Mouse (Mus musculus): Measurements from ENCODE around the gene Usp54. TPM values are rescaled to one million over a fixed set of nuclear protein-coding genes. Genes with fewer than 3 reads are reported as not detected.

The Usp54 gene
- 3.7 and 3.9 TPM in 2 replicates for total RNA-seq (2014; fragmentation: Nextera tagmentation)
- total RNA-seq (2017): 2.7 and 3.3 TPM in 2 replicates
- 0.58 and 0.72 TPM in 2 replicates for polyA plus RNA-seq (2012)

- no peak for TF ChIP-seq CTCF (IDR thresholded peaks at IDR 0.05; ENCODE audit: low read depth, low read length)
- no peak for TF ChIP-seq POLR2AphosphoS5 (IDR thresholded peaks at IDR 0.05; ENCODE audit: insufficient replicate concordance, low read depth, low read length)
- TF ChIP-seq TAL1 (conservative IDR thresholded peaks at IDR 0.05; ENCODE audit: low read depth, low read length): no peak
- TF ChIP-seq GATA1 (IDR thresholded peaks at IDR 0.05; ENCODE audit: borderline replicate concordance, low read length): no peak
- no peak for TF ChIP-seq GATA2 (IDR thresholded peaks at IDR 0.05; ENCODE audit: borderline replicate concordance, low read depth, low read length)
- peak; percentile 94 for ATAC-seq (ENCODE audit: extremely low read depth, insufficient number of reproducible peaks, low FRiP score, poor library complexity, severe bottlenecking)
Measured at GRCm38 (mm10) chr14:20640644-20641437, at the start of gene Usp54. Usp54 (minus strand) TSS chr14:20641063.

GRCm38 (mm10) chr14:20689009-20689408 is 48.1 kb upstream of the Usp54 start:
- no peak for ATAC-seq (ENCODE audit: extremely low read depth, insufficient number of reproducible peaks, low FRiP score, poor library complexity, severe bottlenecking)

More at GRCm38 (mm10) chr14:20640644-20641437, at the start of gene Usp54:
- peaks cover 19% of the 10 kb centered on the region for H3K4me1 ChIP-seq (ENCODE audit: insufficient read depth, low read depth, low read length)
- H3K9me3 ChIP-seq (replicated peaks): no peaks in the 10 kb centered on the region
- peaks cover 10% of the 10 kb centered on the region for H3K36me3 ChIP-seq (replicated peaks)
- H3K27me3 ChIP-seq (ENCODE audit: insufficient read depth, low read length): no peaks in the 10 kb centered on the region
- peak within 1 kb of the TSS; percentile 90 for H3K4me3 ChIP-seq (ENCODE audit: low read depth, low read length)
- peak; percentile 94 for DNase-seq (ENCODE audit: low spot score)

GRCm38 (mm10) chr14:20686576-20686975 is 45.7 kb upstream of the Usp54 start:
- no peak overlapping the region for H3K4me3 ChIP-seq (ENCODE audit: low read depth, low read length)
- no peaks in the 10 kb centered on the region for H3K27me3 ChIP-seq (ENCODE audit: insufficient read depth, low read length)
- DNase-seq (ENCODE audit: low spot score) (no peak), ATAC-seq (ENCODE audit: extremely low read depth, insufficient number of reproducible peaks, low FRiP score, poor library complexity, severe bottlenecking) (no peak)
- H3K4me1 ChIP-seq (ENCODE audit: insufficient read depth, low read depth, low read length): peaks cover 21% of the 10 kb centered on the region; the same call in 1 of the 2 replicates
- H3K36me3 ChIP-seq (replicated peaks): peaks cover 100% of the 10 kb centered on the region
- TF ChIP-seq POLR2AphosphoS5 (IDR thresholded peaks at IDR 0.05; ENCODE audit: insufficient replicate concordance, low read depth, low read length): no peak
- no peak for TF ChIP-seq GATA1 (IDR thresholded peaks at IDR 0.05; ENCODE audit: borderline replicate concordance, low read length)
- no peak for TF ChIP-seq GATA2 (IDR thresholded peaks at IDR 0.05; ENCODE audit: borderline replicate concordance, low read depth, low read length)
- TF ChIP-seq TAL1 (conservative IDR thresholded peaks at IDR 0.05; ENCODE audit: low read depth, low read length): no peak
- no peak for TF ChIP-seq CTCF (IDR thresholded peaks at IDR 0.05; ENCODE audit: low read depth, low read length)
- no peaks in the 10 kb centered on the region for H3K9me3 ChIP-seq (replicated peaks)

More at GRCm38 (mm10) chr14:20689009-20689408, 48.1 kb upstream of the Usp54 start:
- H3K4me1 ChIP-seq (ENCODE audit: insufficient read depth, low read depth, low read length): peaks cover 24% of the 10 kb centered on the region
- DNase-seq (ENCODE audit: low spot score): no peak
- no peak overlapping the region for H3K4me3 ChIP-seq (ENCODE audit: low read depth, low read length)
- no peak for TF ChIP-seq CTCF (IDR thresholded peaks at IDR 0.05; ENCODE audit: low read depth, low read length)
- no peak for TF ChIP-seq TAL1 (conservative IDR thresholded peaks at IDR 0.05; ENCODE audit: low read depth, low read length)
- no peak for TF ChIP-seq GATA1 (IDR thresholded peaks at IDR 0.05; ENCODE audit: borderline replicate concordance, low read length)
- TF ChIP-seq GATA2 (IDR thresholded peaks at IDR 0.05; ENCODE audit: borderline replicate concordance, low read depth, low read length): no peak
- no peak for TF ChIP-seq POLR2AphosphoS5 (IDR thresholded peaks at IDR 0.05; ENCODE audit: insufficient replicate concordance, low read depth, low read length)
- no peaks in the 10 kb centered on the region for H3K9me3 ChIP-seq (replicated peaks)
- peaks cover 100% of the 10 kb centered on the region for H3K36me3 ChIP-seq (replicated peaks)
- H3K27me3 ChIP-seq (ENCODE audit: insufficient read depth, low read length): no peaks in the 10 kb centered on the region

GRCm38 (mm10) chr14:20682498-20682897 is 41.6 kb upstream of the Usp54 start:
- Histone ChIP-seq H3K4me3 (ENCODE audit: low read depth, low read length) (no peak overlapping the region), H3K9me3 (replicated peaks) (no peaks in the 10 kb centered on the region), H3K27me3 (ENCODE audit: insufficient read depth, low read length) (no peaks in the 10 kb centered on the region), H3K36me3 (replicated peaks) (peaks cover 100% of the 10 kb centered on the region), H3K4me1 (ENCODE audit: insufficient read depth, low read depth, low read length) (peaks cover 21% of the 10 kb centered on the region; the same call in 1 of the 2 replicates)
- DNase-seq (ENCODE audit: low spot score) (no peak), ATAC-seq (ENCODE audit: extremely low read depth, insufficient number of reproducible peaks, low FRiP score, poor library complexity, severe bottlenecking) (no peak)
- TF ChIP-seq GATA2 (IDR thresholded peaks at IDR 0.05; ENCODE audit: borderline replicate concordance, low read depth, low read length): no peak
- TF ChIP-seq POLR2AphosphoS5 (IDR thresholded peaks at IDR 0.05; ENCODE audit: insufficient replicate concordance, low read depth, low read length): no peak
- no peak for TF ChIP-seq GATA1 (IDR thresholded peaks at IDR 0.05; ENCODE audit: borderline replicate concordance, low read length)
- no peak for TF ChIP-seq TAL1 (conservative IDR thresholded peaks at IDR 0.05; ENCODE audit: low read depth, low read length)
- no peak for TF ChIP-seq CTCF (IDR thresholded peaks at IDR 0.05; ENCODE audit: low read depth, low read length)

- H3K36me3 ChIP-seq (replicated peaks): peaks cover 100% of the 10 kb centered on the region
- H3K4me1 ChIP-seq (ENCODE audit: insufficient read depth, low read depth, low read length): peaks cover 24% of the 10 kb centered on the region; the same call in 1 of the 2 replicates
- H3K9me3 ChIP-seq (replicated peaks): no peaks in the 10 kb centered on the region
- H3K27me3 ChIP-seq (ENCODE audit: insufficient read depth, low read length): no peaks in the 10 kb centered on the region
- ATAC-seq (ENCODE audit: extremely low read depth, insufficient number of reproducible peaks, low FRiP score, poor library complexity, severe bottlenecking): no peak
- no peak for DNase-seq (ENCODE audit: low spot score)
- no peak for TF ChIP-seq POLR2AphosphoS5 (IDR thresholded peaks at IDR 0.05; ENCODE audit: insufficient replicate concordance, low read depth, low read length)
- TF ChIP-seq GATA1 (IDR thresholded peaks at IDR 0.05; ENCODE audit: borderline replicate concordance, low read length): no peak
- no peak for TF ChIP-seq TAL1 (conservative IDR thresholded peaks at IDR 0.05; ENCODE audit: low read depth, low read length)
- no peak for TF ChIP-seq CTCF (IDR thresholded peaks at IDR 0.05; ENCODE audit: low read depth, low read length)
- TF ChIP-seq GATA2 (IDR thresholded peaks at IDR 0.05; ENCODE audit: borderline replicate concordance, low read depth, low read length): no peak
- H3K4me3 ChIP-seq (ENCODE audit: low read depth, low read length): no peak overlapping the region
Measured at GRCm38 (mm10) chr14:20681742-20682141, 40.9 kb upstream of the Usp54 start.

- DNase-seq (ENCODE audit: low spot score): no peak
Measured at GRCm38 (mm10) chr14:20677906-20678305, 37.0 kb upstream of the Usp54 start.

More at GRCm38 (mm10) chr14:20677906-20678305, 37.0 kb upstream of the Usp54 start:
- Histone ChIP-seq H3K27me3 (ENCODE audit: insufficient read depth, low read length) (no peaks in the 10 kb centered on the region), H3K4me3 (ENCODE audit: low read depth, low read length) (no peak overlapping the region), H3K9me3 (replicated peaks) (no peaks in the 10 kb centered on the region), H3K4me1 (ENCODE audit: insufficient read depth, low read depth, low read length) (peaks cover 44% of the 10 kb centered on the region), H3K36me3 (replicated peaks) (peaks cover 76% of the 10 kb centered on the region)
- TF ChIP-seq CTCF (IDR thresholded peaks at IDR 0.05; ENCODE audit: low read depth, low read length): no peak
- no peak for TF ChIP-seq TAL1 (conservative IDR thresholded peaks at IDR 0.05; ENCODE audit: low read depth, low read length)
- no peak for TF ChIP-seq POLR2AphosphoS5 (IDR thresholded peaks at IDR 0.05; ENCODE audit: insufficient replicate concordance, low read depth, low read length)
- TF ChIP-seq GATA2 (IDR thresholded peaks at IDR 0.05; ENCODE audit: borderline replicate concordance, low read depth, low read length): no peak
- no peak for ATAC-seq (ENCODE audit: extremely low read depth, insufficient number of reproducible peaks, low FRiP score, poor library complexity, severe bottlenecking)

All from G1E (cell line).